Mouse (Mus musculus) myocyte (in vitro differentiated cells): ENCODE measurements at regions not wholly inside any gene's neighbourhood (a gene's known extent, or its start where the extent isn't known, plus 50 kb on each side); places are given as distances from the start of the nearest gene placed in this dataset.

Source experiments
- H3K27me3 ChIP-seq: one replicate; pipeline ENCODE4 v1.6.1; 2011; ENCODE audit not compliant: control insufficient read depth, insufficient read depth, insufficient read length
- H3K36me3 ChIP-seq: one replicate; pipeline ENCODE4 v1.6.1; 2011; ENCODE audit not compliant: control insufficient read depth, insufficient read depth
- H3K4me2 ChIP-seq: one replicate; pipeline ENCODE4 v1.6.1; 2011; ENCODE audit warnings: low read depth, control low read depth
- H3K4me3 ChIP-seq: one replicate; pipeline ENCODE4 v1.5.1; 2011; ENCODE audit warnings: mild to moderate bottlenecking, control low read depth, moderate library complexity
- H3K79me2 ChIP-seq: one replicate; pipeline ENCODE4 v1.6.1; 2011; ENCODE audit not compliant: control insufficient read depth, insufficient read depth
- H3ac ChIP-seq: one replicate; pipeline ENCODE4 v1.6.1; 2011; ENCODE audit not compliant: control insufficient read depth, insufficient read length
- CEBPB ChIP-seq: IDR thresholded peaks from 2 replicates; pipeline ENCODE4 v1.6.1; 2011; ENCODE audit warnings: mild to moderate bottlenecking, moderate library complexity; ENCODE audit not compliant: poor library complexity, insufficient read depth, severe bottlenecking
- E2F4 ChIP-seq: IDR thresholded peaks from one replicate; pipeline ENCODE4 v1.6.1; 2011; ENCODE audit warnings: mild to moderate bottlenecking, control low read depth, moderate library complexity; ENCODE audit not compliant: insufficient read depth
- MAX ChIP-seq: IDR thresholded peaks from one replicate; pipeline ENCODE4 v1.6.1; 2011; ENCODE audit warnings: low read depth, mild to moderate bottlenecking, control low read depth
- MYOD1 ChIP-seq, 3 experiments: IDR thresholded peaks; one replicate each; pipeline ENCODE4 v1.6.1; 2011; ENCODE audit warnings: control low read depth in 2 of 3, low read depth in 2 of 3, mild to moderate bottlenecking in 2 of 3, moderate library complexity in 1 of 3; ENCODE audit not compliant: insufficient read length in 2 of 3, control insufficient read depth in 1 of 3
- MYOG ChIP-seq, 3 experiments: IDR thresholded peaks; one replicate each; pipeline ENCODE4 v1.6.1; 2011; ENCODE audit warnings: control low read depth in 2 of 3, low read depth in 2 of 3, mild to moderate bottlenecking in 2 of 3; ENCODE audit not compliant: insufficient read length in 2 of 3, control insufficient read depth in 1 of 3, insufficient read depth in 1 of 3
- POLR2A ChIP-seq: IDR thresholded peaks from one replicate; pipeline ENCODE4 v1.6.1; 2011; ENCODE audit warnings: low read depth, mild to moderate bottlenecking, control low read depth, moderate library complexity; ENCODE audit not compliant: insufficient read length
- POLR2AphosphoS2 ChIP-seq: IDR thresholded peaks from one replicate; pipeline ENCODE4 v1.6.1; 2011; ENCODE audit warnings: low read depth, control low read depth; ENCODE audit not compliant: insufficient read length
- REST ChIP-seq: IDR thresholded peaks from one replicate; pipeline ENCODE4 v1.6.1; 2011; ENCODE audit warnings: mild to moderate bottlenecking, control low read depth, moderate library complexity; ENCODE audit not compliant: insufficient read depth, insufficient read length
- SRF ChIP-seq: IDR thresholded peaks from one replicate; pipeline ENCODE4 v1.6.1; 2011; ENCODE audit warnings: low read depth; ENCODE audit not compliant: control insufficient read depth, insufficient read length
- TCF12 ChIP-seq: IDR thresholded peaks from one replicate; pipeline ENCODE4 v1.6.1; 2011; ENCODE audit warnings: mild to moderate bottlenecking, control low read depth; ENCODE audit not compliant: poor library complexity, insufficient read depth, severe bottlenecking
- TCF3 ChIP-seq: IDR thresholded peaks from one replicate; pipeline ENCODE4 v1.6.1; 2011; ENCODE audit warnings: low read depth, control low read depth; ENCODE audit not compliant: insufficient read length
- USF1 ChIP-seq: IDR thresholded peaks from one replicate; pipeline ENCODE4 v1.6.1; 2011; ENCODE audit warnings: low read depth, mild to moderate bottlenecking, control low read depth, moderate library complexity

- Histone ChIP-seq H3ac (no peak overlapping the region), H3K4me2 (no peak overlapping the region), H3K36me3 (no peaks in the 10 kb centered on the region), H3K27me3 (no peaks in the 10 kb centered on the region), H3K79me2 (no peaks in the 10 kb centered on the region), H3K4me3 (no peak overlapping the region)
- TF ChIP-seq REST (no peak), MYOD1 (IDR thresholded peaks at IDR 0.05; ENCODE audit: control insufficient read depth in 1 of 3, insufficient read length in 2 of 3, low read depth in 2 of 3) (no peak), MAX (no peak), TCF12 (no peak), USF1 (no peak), CEBPB (no peak), TCF3 (no peak), MYOG (IDR thresholded peaks at IDR 0.05; ENCODE audit: control insufficient read depth in 1 of 3, insufficient read depth in 1 of 3, insufficient read length in 2 of 3, low read depth in 2 of 3) (no peak), POLR2A (no peak), SRF (no peak), E2F4 (no peak), POLR2AphosphoS2 (no peak)
These were observed 932.3 kb downstream of the Pcdh9 start for GRCm38 (mm10) chr14:92958138-92958537.

DNA sequence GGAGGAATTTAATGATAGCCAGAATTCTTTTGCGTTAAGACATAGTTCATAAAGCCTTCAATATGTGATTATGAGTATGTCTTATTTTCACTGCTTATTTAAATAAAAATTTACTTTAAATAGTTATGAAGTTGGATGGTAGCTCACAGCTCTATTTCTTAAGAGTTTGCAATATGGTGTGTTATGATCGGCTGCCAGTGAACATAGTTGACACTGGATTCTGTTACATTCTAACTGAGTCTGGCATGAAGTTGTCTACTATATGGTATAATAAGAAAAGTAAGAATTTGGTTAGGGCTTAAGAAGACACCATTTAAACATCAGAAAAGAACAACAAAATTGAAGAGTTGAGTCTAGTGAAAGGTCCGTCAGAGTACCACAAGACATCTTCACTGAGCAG is 935.0 kb downstream of the Pcdh9 start:
- Histone ChIP-seq H3K27me3 (no peaks in the 10 kb centered on the region), H3ac (no peak overlapping the region), H3K4me2 (no peak overlapping the region), H3K36me3 (no peaks in the 10 kb centered on the region), H3K4me3 (no peak overlapping the region), H3K79me2 (no peaks in the 10 kb centered on the region)
- no peak for TF ChIP-seq MYOG (IDR thresholded peaks at IDR 0.05; ENCODE audit: control insufficient read depth in 1 of 3, insufficient read depth in 1 of 3, insufficient read length in 2 of 3, low read depth in 2 of 3)
- no peak for TF ChIP-seq E2F4
- TF ChIP-seq MAX: no peak
- TF ChIP-seq MYOD1 (IDR thresholded peaks at IDR 0.05; ENCODE audit: control insufficient read depth in 1 of 3, insufficient read length in 2 of 3, low read depth in 2 of 3): no peak
- TF ChIP-seq REST: no peak
- TF ChIP-seq CEBPB: no peak
- no peak for TF ChIP-seq USF1
- no peak for TF ChIP-seq TCF3
- TF ChIP-seq POLR2A: no peak

GRCm38 (mm10) chr14:92907623-92908045 is 982.8 kb downstream of the Pcdh9 start:
- TF ChIP-seq POLR2A: no peak
- TF ChIP-seq MYOD1 (IDR thresholded peaks at IDR 0.05; ENCODE audit: control insufficient read depth in 1 of 3, insufficient read length in 2 of 3, low read depth in 2 of 3): peak in 2 of 3 experiments; percentile 3 to 5
- Histone ChIP-seq H3K79me2 (no peaks in the 10 kb centered on the region), H3ac (no peak overlapping the region), H3K4me2 (peak overlapping the region; percentile 12), H3K36me3 (no peaks in the 10 kb centered on the region), H3K4me3 (no peak overlapping the region), H3K27me3 (no peaks in the 10 kb centered on the region)

DNA sequence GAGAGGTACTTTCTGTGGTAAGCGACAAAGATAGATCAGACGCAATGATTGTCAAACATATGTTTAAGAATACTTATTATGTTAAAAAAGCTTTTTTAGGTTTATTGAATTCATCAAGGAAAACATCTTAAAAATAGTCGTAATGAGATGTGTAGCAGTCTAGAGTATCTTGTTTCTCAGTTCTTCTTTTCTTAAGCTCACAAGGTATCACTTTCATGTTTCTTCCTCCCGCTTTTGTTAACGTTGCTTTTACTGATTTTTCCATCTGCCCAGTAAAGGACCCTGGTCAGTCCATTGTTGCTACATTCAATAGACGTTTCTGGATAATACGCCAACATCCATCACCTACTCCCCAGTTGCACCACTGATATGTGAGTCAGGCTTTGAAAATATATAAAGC is 1015.9 kb downstream of the Pcdh9 start:
- H3K79me2 ChIP-seq: no peaks in the 10 kb centered on the region
- no peaks in the 10 kb centered on the region for H3K27me3 ChIP-seq
- no peak overlapping the region for H3K4me3 ChIP-seq
- no peak overlapping the region for H3K4me2 ChIP-seq
- H3K36me3 ChIP-seq: no peaks in the 10 kb centered on the region
- no peak overlapping the region for H3ac ChIP-seq
- TF ChIP-seq POLR2AphosphoS2 (no peak), MAX (no peak), REST (no peak), CEBPB (no peak), MYOD1 (IDR thresholded peaks at IDR 0.05; ENCODE audit: control insufficient read depth in 1 of 3, insufficient read length in 2 of 3, low read depth in 2 of 3) (no peak), E2F4 (no peak), USF1 (no peak), TCF12 (no peak), SRF (no peak), TCF3 (no peak), MYOG (IDR thresholded peaks at IDR 0.05; ENCODE audit: control insufficient read depth in 1 of 3, insufficient read depth in 1 of 3, insufficient read length in 2 of 3, low read depth in 2 of 3) (no peak), POLR2A (no peak)

DNA sequence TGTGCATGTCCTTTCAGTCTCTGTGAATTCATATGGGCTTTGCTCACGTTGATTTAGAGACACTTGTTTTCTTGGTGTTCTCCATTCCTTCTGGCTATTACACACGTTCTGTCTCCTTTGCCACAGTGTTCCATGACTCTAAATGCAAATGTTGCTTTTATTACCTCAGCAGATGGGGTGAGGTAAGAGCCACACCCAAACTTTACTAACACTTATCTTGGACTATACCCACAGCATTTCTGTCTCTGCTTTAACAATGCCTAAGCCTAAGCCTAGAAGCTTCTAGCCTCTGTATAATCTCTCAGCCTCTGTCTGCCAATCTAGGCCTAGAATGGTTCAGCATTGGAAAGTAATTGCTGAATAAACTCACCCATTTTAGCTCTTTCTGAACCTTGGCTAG is 1024.0 kb downstream of the Pcdh9 start:
- no peak overlapping the region for H3K4me2 ChIP-seq
- no peak overlapping the region for H3ac ChIP-seq
- H3K79me2 ChIP-seq: no peaks in the 10 kb centered on the region
- no peaks in the 10 kb centered on the region for H3K27me3 ChIP-seq
- H3K36me3 ChIP-seq: no peaks in the 10 kb centered on the region
- TF ChIP-seq TCF12 (no peak), CEBPB (no peak), REST (no peak), MYOD1 (IDR thresholded peaks at IDR 0.05; ENCODE audit: control insufficient read depth in 1 of 3, insufficient read length in 2 of 3, low read depth in 2 of 3) (no peak), MAX (no peak), MYOG (IDR thresholded peaks at IDR 0.05; ENCODE audit: control insufficient read depth in 1 of 3, insufficient read depth in 1 of 3, insufficient read length in 2 of 3, low read depth in 2 of 3) (no peak), E2F4 (no peak), POLR2A (no peak), POLR2AphosphoS2 (no peak), TCF3 (no peak), USF1 (no peak)
- no peak overlapping the region for H3K4me3 ChIP-seq
